In the genomic region with DNA sequence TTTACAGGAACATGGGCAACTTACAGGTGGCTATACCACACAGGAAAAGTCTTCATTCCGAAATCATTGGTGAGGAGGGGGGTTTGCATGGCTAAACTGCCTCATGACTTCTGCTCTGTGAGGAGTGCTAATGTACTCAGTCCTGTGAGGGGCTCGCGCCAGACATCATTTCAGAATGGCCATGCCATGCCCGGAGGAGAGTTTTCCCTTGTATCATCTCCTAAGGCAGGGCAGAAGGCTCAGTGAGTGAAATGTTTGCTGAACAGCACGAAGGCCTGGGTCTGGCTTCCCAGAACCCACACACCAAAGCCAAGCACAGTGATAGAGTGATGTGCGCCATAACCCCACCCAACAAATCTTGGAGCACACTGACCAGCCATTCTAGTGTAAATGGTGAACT, we compare ENCODE assay signal across 27 mouse cellular contexts. TPM values are rescaled to one million over a fixed set of nuclear protein-coding genes. Genes with fewer than 3 reads are reported as not detected.
DNase-seq lines count a peak whose midpoint lies in the region; ATAC-seq and TF ChIP-seq lines count a peak whose summit lies in the region.
"Had no signal": no experiment of that assay in that cellular context is flagged by ENCODE, and none has a peak within 500 bp of the region (broad histone marks: within the 10 kb centered on the region; RNA-seq: fewer than 3 reads in every experiment).

No protein-coding gene starts in this region.

- no peak for TF ChIP-seq CTCF in ES-Bruce4 (IDR thresholded peaks at IDR 0.05; ENCODE audit: low read depth, low read length)
- TF ChIP-seq CTCF in forebrain, postnatal 0 days (IDR thresholded peaks at IDR 0.05; ENCODE audit: low read depth), result no peak

- no peak for TF ChIP-seq POLR2A in ES-Bruce4 (IDR thresholded peaks at IDR 0.05; ENCODE audit: insufficient read depth, low read length)

- no peaks in the 10 kb centered on the region for H3K9me3 ChIP-seq in midbrain, embryonic 11.5 days (ENCODE audit: control insufficient read depth, low read length)
- no peaks in the 10 kb centered on the region for H3K9me3 ChIP-seq in midbrain, embryonic 13.5 days
- H3K9me3 ChIP-seq in ES-Bruce4 (replicated peaks; ENCODE audit: control insufficient read depth, insufficient read depth, low read length, poor library complexity, severe bottlenecking), result no peaks in the 10 kb centered on the region
- no peaks in the 10 kb centered on the region for H3K9me3 ChIP-seq in forebrain, postnatal 0 days (ENCODE audit: low read length)
- H3K9me3 ChIP-seq: embryonic facial prominence, embryonic 13.5 days; embryonic facial prominence, embryonic 15.5 days; forebrain, embryonic 13.5 days; forebrain, embryonic 15.5 days; G1E had no signal

- no peak overlapping the region for H3K4me2 ChIP-seq in midbrain, embryonic 11.5 days
- H3K4me2 ChIP-seq in midbrain, embryonic 13.5 days (replicated peaks), result no peak overlapping the region
- no peak overlapping the region for H3K4me2 ChIP-seq in forebrain, postnatal 0 days (ENCODE audit: low read depth)
- H3K4me2 ChIP-seq: embryonic facial prominence, embryonic 13.5 days; embryonic facial prominence, embryonic 15.5 days; forebrain, embryonic 13.5 days; forebrain, embryonic 15.5 days had no signal

- H3K27ac ChIP-seq in midbrain, embryonic 11.5 days (ENCODE audit: low read depth, low read length), result no peak overlapping the region
- no peak overlapping the region for H3K27ac ChIP-seq in midbrain, embryonic 13.5 days
- H3K27ac ChIP-seq in ES-Bruce4 (ENCODE audit: insufficient read depth, low read length), result peak overlapping the region; percentile 42; the same call in 1 of the 2 replicates
- no peak overlapping the region for H3K27ac ChIP-seq in forebrain, postnatal 0 days (ENCODE audit: low read depth, low read length)
- H3K27ac ChIP-seq: embryonic facial prominence, embryonic 13.5 days; embryonic facial prominence, embryonic 15.5 days; forebrain, embryonic 13.5 days; forebrain, embryonic 15.5 days had no signal

- no peaks in the 10 kb centered on the region for H3K27me3 ChIP-seq in midbrain, embryonic 11.5 days (ENCODE audit: control insufficient read depth, insufficient read depth, low read length)
- no peaks in the 10 kb centered on the region for H3K27me3 ChIP-seq in midbrain, embryonic 13.5 days
- H3K27me3 ChIP-seq in ES-Bruce4 (ENCODE audit: control insufficient read depth, insufficient read depth, low read length, poor library complexity, severe bottlenecking), result no peaks in the 10 kb centered on the region
- H3K27me3 ChIP-seq in forebrain, postnatal 0 days (ENCODE audit: insufficient read depth, low read length), result no peaks in the 10 kb centered on the region
- H3K27me3 ChIP-seq: embryonic facial prominence, embryonic 13.5 days; embryonic facial prominence, embryonic 15.5 days; forebrain, embryonic 15.5 days had no signal

- H3K4me3 ChIP-seq in midbrain, embryonic 11.5 days (ENCODE audit: low read depth, low read length), result no peak overlapping the region
- no peak overlapping the region for H3K4me3 ChIP-seq in midbrain, embryonic 13.5 days (replicated peaks)
- no peak overlapping the region for H3K4me3 ChIP-seq in ES-Bruce4 (ENCODE audit: low read depth, low read length)
- H3K4me3 ChIP-seq in forebrain, postnatal 0 days (ENCODE audit: low read depth, low read length), result no peak overlapping the region
- H3K4me3 ChIP-seq: embryonic facial prominence, embryonic 13.5 days; embryonic facial prominence, embryonic 15.5 days; erythroblast, embryonic 14.5 days; forebrain, embryonic 13.5 days; forebrain, embryonic 15.5 days had no signal

- H3K4me1 ChIP-seq in midbrain, embryonic 11.5 days (ENCODE audit: control insufficient read depth, insufficient read depth, low read length), result no peaks in the 10 kb centered on the region
- H3K4me1 ChIP-seq in midbrain, embryonic 13.5 days (replicated peaks), result peaks cover 12% of the 10 kb centered on the region
- peaks cover 14% of the 10 kb centered on the region for H3K4me1 ChIP-seq in ES-Bruce4 (ENCODE audit: control insufficient read depth, insufficient read depth, low read length)
- H3K4me1 ChIP-seq in forebrain, postnatal 0 days (ENCODE audit: insufficient read depth), result no peaks in the 10 kb centered on the region
- H3K4me1 ChIP-seq: embryonic facial prominence, embryonic 13.5 days; embryonic facial prominence, embryonic 15.5 days had no signal

- no peak overlapping the region for H3K9ac ChIP-seq in midbrain, embryonic 11.5 days (ENCODE audit: low read length)
- H3K9ac ChIP-seq in midbrain, embryonic 13.5 days (replicated peaks), result no peak overlapping the region
- no peak overlapping the region for H3K9ac ChIP-seq in ES-Bruce4 (ENCODE audit: low read depth, poor library complexity, severe bottlenecking)
- H3K9ac ChIP-seq in forebrain, postnatal 0 days, result no peak overlapping the region
- H3K9ac ChIP-seq: embryonic facial prominence, embryonic 13.5 days; embryonic facial prominence, embryonic 15.5 days; forebrain, embryonic 13.5 days; forebrain, embryonic 15.5 days had no signal

- no peaks in the 10 kb centered on the region for H3K36me3 ChIP-seq in midbrain, embryonic 11.5 days (ENCODE audit: control insufficient read depth, insufficient read depth, low read length)
- no peaks in the 10 kb centered on the region for H3K36me3 ChIP-seq in midbrain, embryonic 13.5 days
- no peaks in the 10 kb centered on the region for H3K36me3 ChIP-seq in ES-Bruce4 (ENCODE audit: control insufficient read depth, insufficient read depth, low read length, poor library complexity, severe bottlenecking)
- no peaks in the 10 kb centered on the region for H3K36me3 ChIP-seq in forebrain, postnatal 0 days (ENCODE audit: insufficient read depth)
- H3K36me3 ChIP-seq: embryonic facial prominence, embryonic 13.5 days; embryonic facial prominence, embryonic 15.5 days; forebrain, embryonic 15.5 days; G1E had no signal

- no peak for ATAC-seq in midbrain, embryonic 11.5 days (ENCODE audit: low FRiP score)
- no peak for ATAC-seq in midbrain, embryonic 13.5 days
- no peak for ATAC-seq in forebrain, postnatal 0 days
- ATAC-seq: activated CD4-positive, CD25-positive, alpha-beta regulatory T cell, adult 4 months; CD4-positive, CD25-positive, alpha-beta regulatory T cell, adult 4 months; forebrain, embryonic 13.5 days; forebrain, embryonic 15.5 days; Patski had no signal

- peak; percentile 64 for DNase-seq in midbrain, embryonic 11.5 days (ENCODE audit: low spot score, missing footprints)
- no peak for DNase-seq in forebrain, postnatal 0 days
- no peak for DNase-seq in cerebellum, adult 9-11 months
- DNase-seq: adrenal gland, adult 8-10 months; adrenal gland, postnatal 14 days; adrenal gland, postnatal 36 days; B cell, adult 2 months; cerebellum, adult 11-12 months; cerebellum, adult 2 months; cerebellum, adult 9-10 months; cerebellum, postnatal 14 days; cerebellum, postnatal 36 days; embryo, embryonic 11 days had no signal

- no peak for TF ChIP-seq EP300 in ES-Bruce4 (IDR thresholded peaks at IDR 0.05; ENCODE audit: insufficient read depth, low read depth, low read length)

- 90% methylated on average over 6 of the region's 6 CpGs for WGBS in midbrain, embryonic 11.5 days
- WGBS in midbrain, embryonic 13.5 days, result 86% methylated on average over 6 of the region's 6 CpGs
- WGBS in forebrain, postnatal 0 days, result 87% methylated on average over 6 of the region's 6 CpGs

RNA-seq across cellular contexts. Expression of a gene that starts 17.8 kb away (rescaled TPM):
- polyA plus RNA-seq in midbrain, embryonic 11.5 days (2014; fragmentation: Nextera tagmentation; extraction: Ambion mirVana), result 0.19 TPM in 1 of 2 replicates, not detected in the other
- 0.27 and 0.61 TPM in 2 replicates for polyA plus RNA-seq in midbrain, embryonic 13.5 days (2015; fragmentation: Nextera tagmentation; extraction: Ambion mirVana)
- 20.2 and 22.6 TPM in 2 replicates for polyA plus RNA-seq in ES-Bruce4 (2011; ENCODE audit: insufficient read depth, insufficient read length, low read depth, missing spikeins)
- 0.10 and 0.38 TPM in 2 replicates for total RNA-seq in forebrain, postnatal 0 days (2014; rRNA removed)
- polyA plus RNA-seq in forebrain, postnatal 0 days (2015; fragmentation: Nextera tagmentation; extraction: Ambion mirVana), result 0.10 and 0.19 TPM in 2 replicates
- polyA plus RNA-seq: embryonic facial prominence, embryonic 11.5 days had no signal

RNA-seq across cellular contexts. Expression of a gene that starts 32.9 kb away (rescaled TPM):
- 63.3 and 63.4 TPM in 2 replicates for polyA plus RNA-seq in midbrain, embryonic 11.5 days (2014; fragmentation: Nextera tagmentation; extraction: Ambion mirVana)
- 56.3 and 61.1 TPM in 2 replicates for polyA plus RNA-seq in midbrain, embryonic 13.5 days (2015; fragmentation: Nextera tagmentation; extraction: Ambion mirVana)
- 78.5 and 81.4 TPM in 2 replicates for polyA plus RNA-seq in ES-Bruce4 (2011; ENCODE audit: insufficient read depth, insufficient read length, low read depth, missing spikeins)
- total RNA-seq in forebrain, postnatal 0 days (2014; rRNA removed), result 49.8 and 69.9 TPM in 2 replicates
- polyA plus RNA-seq in forebrain, postnatal 0 days (2015; fragmentation: Nextera tagmentation; extraction: Ambion mirVana), result 43.6 and 50.6 TPM in 2 replicates

RNA-seq across cellular contexts. Expression of a gene that starts 33.0 kb away (rescaled TPM):
- polyA plus RNA-seq in midbrain, embryonic 11.5 days (2014; fragmentation: Nextera tagmentation; extraction: Ambion mirVana), result 28.8 and 30.5 TPM in 2 replicates
- 33.9 and 36.3 TPM in 2 replicates for polyA plus RNA-seq in midbrain, embryonic 13.5 days (2015; fragmentation: Nextera tagmentation; extraction: Ambion mirVana)
- polyA plus RNA-seq in ES-Bruce4 (2011; ENCODE audit: insufficient read depth, insufficient read length, low read depth, missing spikeins), result 62.5 and 67.8 TPM in 2 replicates
- 41.2 and 50.2 TPM in 2 replicates for total RNA-seq in forebrain, postnatal 0 days (2014; rRNA removed)
- polyA plus RNA-seq in forebrain, postnatal 0 days (2015; fragmentation: Nextera tagmentation; extraction: Ambion mirVana), result 12.2 and 17.6 TPM in 2 replicates

RNA-seq across cellular contexts. Expression of a gene that starts 33.9 kb away (rescaled TPM):
- 22.2 and 23.5 TPM in 2 replicates for polyA plus RNA-seq in midbrain, embryonic 11.5 days (2014; fragmentation: Nextera tagmentation; extraction: Ambion mirVana)
- 18.7 and 25.0 TPM in 2 replicates for polyA plus RNA-seq in midbrain, embryonic 13.5 days (2015; fragmentation: Nextera tagmentation; extraction: Ambion mirVana)
- not detected in 2 replicates for polyA plus RNA-seq in ES-Bruce4 (2011; ENCODE audit: insufficient read depth, insufficient read length, low read depth, missing spikeins)
- total RNA-seq in forebrain, postnatal 0 days (2014; rRNA removed), result 0.33 and 0.46 TPM in 2 replicates
- polyA plus RNA-seq in forebrain, postnatal 0 days (2015; fragmentation: Nextera tagmentation; extraction: Ambion mirVana), result 0.18 and 0.71 TPM in 2 replicates
- total RNA-seq: adrenal gland, adult 18-20 months; adrenal gland, adult 8-10 months; adrenal gland, postnatal 14 days; adrenal gland, postnatal 36 days; common myeloid progenitor, adult 5-6 weeks had no signal
- polyA plus RNA-seq: activated CD4-positive, CD25-positive, alpha-beta regulatory T cell, adult 4 months; CD4-positive, CD25-positive, alpha-beta regulatory T cell, adult 4 months; cerebellum, adult 2 months; embryonic facial prominence, embryonic 13.5 days; embryonic facial prominence, embryonic 15.5 days; erythroblast, embryonic 14.5 days; G1E; Patski had no signal

Comparison
In these comparisons a context has a peak if more than half of its experiments do, and no peak if none do; other contexts are left out.
1. RNA of a gene that starts 17.8 kb away (polyA plus RNA-seq): 20.2 to 22.6 TPM in ES-Bruce4; 0.27 to 0.61 TPM in midbrain, embryonic 13.5 days, 0.10 to 0.19 TPM in forebrain, postnatal 0 days and 0.19 TPM in midbrain, embryonic 11.5 days; every median in the first group is over 10 times any median in the second.